Mouse (Mus musculus) liver, embryonic 11.5 days (tissue): ENCODE results near the gene Mnx1. TPM values are rescaled to one million over a fixed set of nuclear protein-coding genes. Genes with fewer than 3 reads are reported as not detected.
"Not testable (repeated sequence)": the region's sequence is repeated elsewhere in the genome, so short reads cannot be mapped to it uniquely, and the experiment has no call there.

Experiments
- ATAC-seq: fragments of 200-750 bp; cut with Nextera tagmentation; replicated peaks from 2 replicates; pipeline ENCODE4 v1.8.0; 2017; ENCODE audit warnings: moderate number of reproducible peaks, mild to moderate bottlenecking, moderate TSS enrichment, moderate library complexity; ENCODE audit not compliant: low FRiP score
- DNase-seq: peaks from one replicate; pipeline ENCODE4 v3.0.0-alpha.2; 2017; ENCODE audit warnings: low spot score
- H3K27ac ChIP-seq: fragments of 300-500 bp; sonication (generic); 2 replicates; pipeline ENCODE4 v1.5.1; 2014; ENCODE audit warnings: mild to moderate bottlenecking, low read depth, low read length, control low read depth
- H3K27me3 ChIP-seq: fragments of 300-500 bp; sonication (generic); replicated peaks from 2 replicates; pipeline ENCODE4 v1.6.1; 2014; ENCODE audit warnings: low read length, mixed read lengths; ENCODE audit not compliant: control insufficient read depth, insufficient read depth
- H3K36me3 ChIP-seq: fragments of 300-500 bp; sonication (generic); 2 replicates; pipeline ENCODE4 v1.6.1; 2014; ENCODE audit warnings: mild to moderate bottlenecking, low read length, moderate library complexity, mixed read lengths; ENCODE audit not compliant: control insufficient read depth, insufficient read depth
- H3K4me1 ChIP-seq: fragments of 300-500 bp; sonication (generic); replicated peaks from 2 replicates; pipeline ENCODE4 v1.6.1; 2014; ENCODE audit warnings: low read length, mixed read lengths; ENCODE audit not compliant: control insufficient read depth, insufficient read depth
- H3K4me2 ChIP-seq: fragments of 300-500 bp; sonication (generic); 2 replicates; pipeline ENCODE4 v1.6.1; 2014; ENCODE audit warnings: mild to moderate bottlenecking, control low read depth, moderate library complexity
- H3K4me3 ChIP-seq: fragments of 300-500 bp; sonication (generic); 2 replicates; pipeline ENCODE4 v1.5.1; 2014; ENCODE audit warnings: low read depth, low read length, control low read depth
- H3K9ac ChIP-seq: fragments of 300-500 bp; sonication (generic); 2 replicates; pipeline ENCODE4 v1.6.1; 2014; ENCODE audit warnings: low read depth, low read length, control low read depth
- H3K9me3 ChIP-seq: fragments of 300-500 bp; sonication (generic); 2 replicates; pipeline ENCODE4 v1.6.1; 2016; ENCODE audit warnings: low read length, inconsistent platforms, mixed read lengths; ENCODE audit not compliant: control insufficient read depth
- WGBS: fragments of 180-500 bp; shearing (Covaris S2); extraction: QIAGEN DNeasy Blood & Tissue Kit; methylation state at CpG from one replicate; pipeline ENCODE4 v1.1.7; 2014; 5-methylcytosine and 5-hydroxymethylcytosine counted together
- polyA plus RNA-seq: library from polyadenylated mRNA; unstranded; fragments of >200 nt; fragmentation: Nextera tagmentation; extraction: Ambion mirVana; gene quantifications from 2 replicates; pipeline ENCODE4 v1.2.1, GENCODE M21; 2014

Mnx1 gene
- polyA plus RNA-seq, 1 experiment from 2014 or later = 0.11 TPM

DNA sequence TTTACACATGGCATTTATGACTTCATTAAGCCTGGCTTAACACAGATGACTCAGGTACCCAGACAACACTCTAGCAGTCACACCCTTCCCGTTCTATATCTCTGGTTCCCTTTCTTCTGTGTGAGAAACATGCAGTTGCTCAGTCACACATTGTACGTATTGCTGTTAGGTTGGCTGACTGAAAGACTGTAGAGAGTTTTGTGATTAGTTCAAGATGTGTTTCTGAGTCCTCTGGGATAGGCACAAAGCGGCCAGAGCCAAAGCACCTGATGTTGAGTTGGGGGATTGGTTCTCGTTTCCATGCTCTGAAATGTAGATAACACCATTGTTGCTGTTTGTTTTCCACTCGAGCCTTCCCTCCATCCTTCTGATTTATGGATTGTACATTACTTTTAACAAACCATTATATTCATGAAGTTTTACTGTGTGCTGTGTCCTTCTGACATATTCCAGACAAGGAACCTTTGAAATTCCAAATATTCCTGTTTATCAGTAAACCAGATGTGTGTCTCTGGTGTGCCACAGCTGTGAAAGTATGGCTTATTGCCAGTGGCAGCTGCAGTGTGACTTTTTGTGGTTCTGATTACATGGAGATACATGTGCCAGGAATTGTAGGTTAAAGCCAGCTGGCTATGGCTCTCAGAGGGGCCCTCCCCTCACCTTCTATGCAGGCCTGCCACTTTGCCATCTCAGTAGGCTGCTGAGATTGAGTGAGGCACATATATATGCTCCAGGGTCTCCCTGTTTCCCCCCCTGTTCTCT, 21.2 kb downstream of the Mnx1 start:
- WGBS = 78% methylated on average over 5 of the region's 5 CpGs
- no peaks in the 10 kb centered on the region for H3K4me1 ChIP-seq
- no peak overlapping the region for H3K4me2 ChIP-seq
- H3K27ac ChIP-seq = no peak overlapping the region
- H3K4me3 ChIP-seq = no peak overlapping the region
- no peak overlapping the region for H3K9ac ChIP-seq
- no peak for ATAC-seq
- no peaks in the 10 kb centered on the region for H3K27me3 ChIP-seq
- no peak for DNase-seq
- peaks cover 12% of the 10 kb centered on the region; the same call in 1 of the 2 replicates for H3K36me3 ChIP-seq
- H3K9me3 ChIP-seq = no peaks in the 10 kb centered on the region

DNA sequence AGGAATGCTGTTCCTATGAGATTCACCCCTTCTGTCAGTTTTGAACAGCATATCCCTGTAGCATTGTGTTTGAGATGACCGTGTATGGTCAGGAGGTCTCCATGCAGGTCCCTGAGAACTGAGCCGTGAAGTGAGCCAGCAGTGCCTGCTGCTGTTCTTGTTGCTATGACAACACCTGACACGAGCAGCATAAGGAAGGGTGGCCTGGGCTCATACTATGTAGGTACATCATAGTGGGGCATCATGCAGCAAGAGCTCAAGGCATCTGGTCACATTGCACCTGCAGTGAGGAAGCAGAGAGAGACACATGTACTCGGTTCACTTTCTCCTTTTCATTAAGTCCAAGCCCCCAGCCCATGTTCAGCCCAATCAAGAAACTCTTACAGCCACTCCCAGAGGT, 25.9 kb downstream of the Mnx1 start:
- 77% methylated on average over 4 of the region's 4 CpGs for WGBS
- H3K9ac ChIP-seq = no peak overlapping the region
- H3K27me3 ChIP-seq = no peaks in the 10 kb centered on the region
- H3K4me2 ChIP-seq = no peak overlapping the region
- H3K4me3 ChIP-seq = no peak overlapping the region
- DNase-seq (no peak), ATAC-seq (no peak)
- H3K27ac ChIP-seq = no peak overlapping the region
- H3K4me1 ChIP-seq = no peaks in the 10 kb centered on the region
- H3K9me3 ChIP-seq = no peaks in the 10 kb centered on the region
- H3K36me3 ChIP-seq = peaks cover 35% of the 10 kb centered on the region

DNA sequence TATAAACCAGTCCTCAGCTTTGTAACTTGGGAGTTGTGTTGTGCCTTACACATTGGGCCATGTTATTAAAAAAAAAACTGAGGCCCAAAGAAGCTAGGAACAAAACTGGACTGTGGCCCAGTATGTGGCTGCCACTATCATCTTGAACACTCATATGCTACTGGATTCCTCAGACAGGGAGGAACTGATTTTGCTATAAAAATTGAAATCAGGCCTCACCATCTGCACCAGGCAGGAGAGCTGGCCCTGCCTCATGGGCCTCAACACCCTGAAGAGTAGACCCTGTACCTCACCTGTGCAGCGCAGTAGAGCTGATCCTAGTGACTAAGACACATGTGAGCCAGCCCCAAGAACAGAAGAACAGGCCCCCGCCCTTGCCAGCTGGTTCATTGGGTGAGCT, 33.0 kb downstream of the Mnx1 start:
- DNase-seq (no peak), ATAC-seq (no peak; the same call in 1 of the 2 replicates)
- Histone ChIP-seq H3K27ac (no peak overlapping the region), H3K36me3 (peaks cover 67% of the 10 kb centered on the region), H3K4me1 (no peaks in the 10 kb centered on the region), H3K9ac (no peak overlapping the region), H3K27me3 (no peaks in the 10 kb centered on the region), H3K4me2 (no peak overlapping the region), H3K9me3 (no peaks in the 10 kb centered on the region), H3K4me3 (no peak overlapping the region)
- WGBS = 91% methylated on average over 2 of the region's 2 CpGs

DNA sequence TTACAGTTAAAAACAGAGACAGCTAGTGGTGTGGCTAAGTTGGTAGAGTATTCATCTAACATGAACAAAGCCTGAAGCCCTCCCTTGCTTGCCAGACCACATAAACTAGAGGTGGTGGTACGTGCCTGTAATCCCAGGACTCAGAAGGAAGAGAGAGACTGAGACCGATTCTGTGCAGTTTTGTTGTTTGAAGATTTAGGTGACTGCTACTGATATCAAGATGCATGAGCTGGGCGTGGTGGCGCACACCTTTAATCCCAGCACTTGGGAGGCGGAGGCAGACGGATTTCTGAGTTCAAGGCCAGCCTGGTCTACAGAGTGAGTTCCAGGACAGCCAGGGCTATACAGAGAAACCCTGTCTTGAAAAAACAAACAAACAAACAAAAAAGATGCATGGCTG, 41.5 kb downstream of the Mnx1 start:
- Histone ChIP-seq H3K4me3 (peak overlapping the region; percentile 92; the same call in 1 of the 2 replicates), H3K4me2 (peak overlapping the region; percentile 74; the same call in 1 of the 2 replicates), H3K4me1 (peaks cover 13% of the 10 kb centered on the region), H3K36me3 (peaks cover 33% of the 10 kb centered on the region)
- not testable (repeated sequence) for H3K27me3 ChIP-seq, H3K9ac ChIP-seq, H3K9me3 ChIP-seq, DNase-seq, ATAC-seq, H3K27ac ChIP-seq
- 82% methylated on average over 6 of the region's 6 CpGs for WGBS

DNA sequence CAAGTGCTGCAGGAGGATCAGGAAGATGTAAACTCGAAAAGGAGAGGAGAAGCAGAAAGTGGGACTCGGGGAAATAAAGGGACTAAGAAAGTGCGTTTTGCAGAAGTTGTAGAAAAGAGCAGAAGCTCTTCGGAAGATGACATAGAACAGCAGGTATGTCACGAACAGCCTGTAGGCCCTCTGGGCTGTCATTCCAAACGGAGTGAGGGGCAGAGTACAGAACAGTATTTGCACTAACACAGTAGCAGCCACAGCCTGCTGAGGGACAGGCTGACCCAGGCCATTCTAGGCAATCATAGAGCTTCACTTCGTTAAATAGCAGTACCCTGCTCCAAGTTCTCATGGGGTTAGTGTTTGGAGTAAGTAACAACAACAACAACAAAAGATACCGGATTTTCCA, 42.8 kb downstream of the Mnx1 start:
- ATAC-seq = no peak
- no peak overlapping the region for H3K27ac ChIP-seq

DNA sequence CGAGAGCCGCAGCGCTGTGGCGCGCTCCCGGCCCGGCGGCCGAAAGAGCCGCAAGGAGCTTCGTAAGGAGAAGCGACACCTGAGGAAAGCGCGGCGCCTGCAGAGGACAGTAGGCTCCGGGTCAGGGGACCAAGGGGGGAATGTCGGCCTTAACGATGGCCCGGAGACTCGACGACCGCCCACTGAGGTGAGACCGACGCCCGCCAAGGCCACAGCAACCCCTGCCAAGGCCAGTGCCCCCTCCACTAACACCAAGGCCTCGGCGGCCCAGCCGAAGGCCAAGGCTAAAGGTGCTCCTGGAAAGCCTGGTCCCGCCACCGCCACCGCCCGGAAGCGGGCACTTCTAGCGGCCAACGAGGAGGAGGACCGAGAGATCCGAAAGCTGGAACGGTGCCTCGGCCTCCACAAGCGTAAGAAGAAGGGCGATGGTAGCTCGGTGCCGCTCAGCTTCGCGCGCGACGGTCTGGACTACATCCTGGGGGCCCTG, 43.4 kb downstream of the Mnx1 start:
- H3K4me1 ChIP-seq = peaks cover 13% of the 10 kb centered on the region
- WGBS = 1% methylated on average over 48 of the region's 48 CpGs
- no peaks in the 10 kb centered on the region for H3K9me3 ChIP-seq
- peak overlapping the region; percentile 74 for H3K4me2 ChIP-seq
- ATAC-seq (peak; percentile 56), DNase-seq (peak; percentile 44)
- H3K4me3 ChIP-seq = peak overlapping the region; percentile 92
- no peaks in the 10 kb centered on the region for H3K27me3 ChIP-seq
- H3K36me3 ChIP-seq = peaks cover 18% of the 10 kb centered on the region
- H3K27ac ChIP-seq = peak overlapping the region; percentile 65
- H3K9ac ChIP-seq = peak overlapping the region; percentile 94

More for the DNA sequence above, 42.8 kb downstream of the Mnx1 start:
- Histone ChIP-seq H3K4me3 (peak overlapping the region; percentile 92), H3K9me3 (no peaks in the 10 kb centered on the region), H3K36me3 (peaks cover 22% of the 10 kb centered on the region), H3K9ac (peak overlapping the region; percentile 94), H3K4me2 (peak overlapping the region; percentile 74), H3K27me3 (no peaks in the 10 kb centered on the region), H3K4me1 (peaks cover 13% of the 10 kb centered on the region)
- no peak for DNase-seq
- 33% methylated on average over 8 of the region's 8 CpGs for WGBS

DNA sequence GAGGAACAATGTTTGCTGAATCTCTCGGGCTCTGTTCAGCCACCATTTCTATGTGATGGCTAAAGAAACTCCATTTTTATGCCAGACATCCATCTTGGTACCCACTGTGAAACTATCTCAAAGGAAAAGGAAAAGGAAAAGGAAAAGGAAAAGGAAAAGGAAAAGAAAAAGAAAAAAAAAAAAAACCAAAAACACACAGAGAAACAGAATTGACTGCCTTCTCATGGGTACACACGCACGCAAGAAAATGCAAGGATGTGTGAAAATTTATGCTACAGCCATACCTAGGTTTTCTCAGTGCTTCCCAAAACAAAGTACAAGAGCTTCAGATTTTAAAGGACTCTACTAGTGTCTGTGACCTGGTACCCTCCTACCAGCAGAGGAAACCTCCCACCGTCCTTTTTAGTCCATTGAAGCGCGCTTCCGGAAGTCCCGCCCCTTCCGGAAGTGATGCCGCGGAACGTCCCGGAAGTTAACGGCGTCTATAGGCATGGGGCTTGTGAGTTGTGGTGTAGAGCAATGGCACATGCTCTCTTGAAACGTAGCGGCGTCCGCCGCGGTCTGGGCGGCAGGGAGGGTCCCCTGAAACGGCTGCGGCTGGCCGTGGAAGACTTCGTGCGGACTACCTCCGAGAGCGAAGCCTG, 43.9 kb downstream of the Mnx1 start, which contains the start of gene Nom1:
Nom1 (plus strand) TSS at position 437 of the 644 bp plus-strand sequence.
- H3K27ac ChIP-seq = peak within 1 kb of the TSS; percentile 65
- DNase-seq (peak; percentile 90), ATAC-seq (peak; percentile 94)

DNA sequence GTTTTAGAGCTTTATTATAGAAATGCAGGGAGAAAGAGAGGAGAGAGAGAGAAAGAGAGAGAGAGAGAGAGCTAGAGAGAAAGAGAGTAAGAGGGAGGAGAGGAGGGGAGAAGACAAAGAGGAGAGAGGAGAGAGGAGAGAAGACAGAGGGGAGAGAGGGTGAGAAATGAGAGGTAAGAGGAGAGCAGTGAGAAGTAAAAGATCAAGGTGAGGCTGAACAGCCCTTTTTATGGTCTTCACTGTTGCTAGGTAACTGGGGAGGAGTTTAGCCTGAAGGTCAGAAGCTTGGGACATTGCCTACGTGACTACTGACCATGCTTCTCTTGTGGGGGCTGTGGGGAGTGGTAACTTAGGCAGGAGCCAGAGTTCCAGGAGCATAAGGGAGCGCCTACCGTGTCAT, 54.9 kb downstream of the Mnx1 start:
- H3K4me2 ChIP-seq, H3K27ac ChIP-seq, H3K4me3 ChIP-seq, H3K9ac ChIP-seq, H3K4me1 ChIP-seq, H3K36me3 ChIP-seq, H3K9me3 ChIP-seq, ATAC-seq, DNase-seq, H3K27me3 ChIP-seq: not testable (repeated sequence)
- 55% methylated on average over 3 of the region's 3 CpGs for WGBS

More for the DNA sequence above, 43.9 kb downstream of the Mnx1 start, which contains the start of gene Nom1:
- peaks cover 15% of the 10 kb centered on the region for H3K36me3 ChIP-seq
- peak within 1 kb of the TSS; percentile 74 for H3K4me2 ChIP-seq
- H3K9me3 ChIP-seq = no peaks in the 10 kb centered on the region
- H3K4me3 ChIP-seq = peak within 1 kb of the TSS; percentile 92
- 5% methylated on average over 29 of the region's 29 CpGs for WGBS
- H3K27me3 ChIP-seq = no peaks in the 10 kb centered on the region
- peak within 1 kb of the TSS; percentile 94 for H3K9ac ChIP-seq
- H3K4me1 ChIP-seq = peaks cover 13% of the 10 kb centered on the region
